Mouse (Mus musculus) gastrocnemius, adult 2 months (tissue): ENCODE results near the gene Taf8. TPM values are rescaled to one million over a fixed set of nuclear protein-coding genes. Genes with fewer than 3 reads are reported as not detected.

Experiments
- DNase-seq: peaks from one replicate; pipeline ENCODE4 v3.0.0; 2022
- H3K27ac ChIP-seq: fragments of 200-600 bp; 2 replicates; pipeline ENCODE4 v1.8.1; 2022; ENCODE audit warnings: mild to moderate bottlenecking
- H3K4me3 ChIP-seq: fragments of 200-600 bp; 2 replicates; pipeline ENCODE4 v1.8.1; 2022; ENCODE audit warnings: mild to moderate bottlenecking, moderate library complexity
- CTCF ChIP-seq: fragments of 200-600 bp; IDR thresholded peaks from 2 replicates; pipeline ENCODE4 v1.8.1; 2022; ENCODE audit warnings: antibody characterized with exemption, mild to moderate bottlenecking, moderate library complexity
- intact Hi-C: fragments of 180-260 bp; cut with DNase I; formaldehyde crosslinking; loops from one replicate; pipeline ENCODE4 v1.15.1; 2025
- total RNA-seq, 2 experiments: library from RNA; stranded (reverse); gene quantifications; 2 replicates each; pipeline ENCODE4 v1.2.3; 2021

The Taf8 gene
- total RNA-seq, 2 experiments from 2014 or later = 13.0 to 14.1 TPM

DNA sequence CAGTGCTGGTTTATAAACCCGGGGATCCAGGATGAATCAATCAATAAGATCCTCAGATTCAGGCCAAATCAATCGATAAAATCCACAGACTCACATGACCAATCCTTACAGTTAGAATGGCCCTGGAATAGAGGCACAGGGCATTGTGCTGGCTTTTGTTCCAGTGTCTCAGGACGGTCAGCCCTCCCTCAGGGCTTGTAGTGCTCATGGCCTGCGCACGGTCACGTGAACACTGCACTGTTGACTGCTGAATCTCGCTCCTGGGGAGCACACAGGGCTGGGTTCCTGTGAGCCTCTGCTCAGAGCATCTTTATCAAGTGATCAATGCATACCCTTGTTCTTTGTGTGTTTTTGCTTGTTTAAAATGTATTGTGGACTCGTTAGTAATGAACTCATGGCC lies 26.8 kb upstream of the Taf8 start:
- intact Hi-C loops = no loop called here
- DNase-seq = no peak
- H3K27ac ChIP-seq = 0 out of 2 replicates have a peak overlapping the region, but pooled peaks have one; percentile 48
- no peak overlapping the region for H3K4me3 ChIP-seq
- TF ChIP-seq CTCF = no peak

DNA sequence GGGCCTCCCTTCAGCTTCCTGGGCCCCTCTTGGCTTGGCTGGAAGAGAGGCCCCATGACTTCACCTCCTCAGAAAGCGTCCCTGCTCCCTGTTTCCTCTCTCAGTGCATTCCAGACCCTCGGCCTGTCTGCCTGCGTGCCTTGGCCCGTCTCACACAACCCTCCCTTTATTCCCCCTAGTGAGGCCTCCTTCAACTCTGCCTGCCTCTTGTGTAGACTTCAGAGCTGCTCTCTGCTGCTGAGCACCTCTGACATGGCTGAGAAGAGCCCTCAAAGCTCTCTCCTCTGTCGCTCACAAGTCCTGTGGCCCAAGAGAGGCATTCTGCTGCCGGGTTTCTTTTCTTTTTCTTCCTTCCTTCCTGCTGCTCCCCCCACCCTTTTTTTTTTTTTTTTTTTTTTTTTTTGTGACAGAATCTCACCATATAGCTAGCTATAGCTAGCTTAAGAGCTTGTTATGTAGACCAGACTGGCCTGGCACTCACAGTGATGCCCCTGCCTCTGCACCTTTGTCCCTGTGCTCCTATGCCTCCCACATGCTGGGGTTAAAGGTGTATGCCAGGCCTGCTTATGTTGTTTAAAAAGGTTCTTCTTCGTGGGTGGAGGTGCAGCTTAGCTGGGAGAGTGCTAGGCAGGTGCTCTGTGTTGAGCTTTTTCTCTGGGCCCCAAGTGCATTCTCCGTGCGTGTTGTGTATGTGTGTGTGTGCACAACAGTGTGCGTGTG lies 25.6 kb upstream of the Taf8 start:
- no peak for TF ChIP-seq CTCF
- DNase-seq = no peak
- Histone ChIP-seq H3K4me3 (no peak overlapping the region), H3K27ac (peak overlapping the region; percentile 51)
- intact Hi-C loops = no loop called here

DNA sequence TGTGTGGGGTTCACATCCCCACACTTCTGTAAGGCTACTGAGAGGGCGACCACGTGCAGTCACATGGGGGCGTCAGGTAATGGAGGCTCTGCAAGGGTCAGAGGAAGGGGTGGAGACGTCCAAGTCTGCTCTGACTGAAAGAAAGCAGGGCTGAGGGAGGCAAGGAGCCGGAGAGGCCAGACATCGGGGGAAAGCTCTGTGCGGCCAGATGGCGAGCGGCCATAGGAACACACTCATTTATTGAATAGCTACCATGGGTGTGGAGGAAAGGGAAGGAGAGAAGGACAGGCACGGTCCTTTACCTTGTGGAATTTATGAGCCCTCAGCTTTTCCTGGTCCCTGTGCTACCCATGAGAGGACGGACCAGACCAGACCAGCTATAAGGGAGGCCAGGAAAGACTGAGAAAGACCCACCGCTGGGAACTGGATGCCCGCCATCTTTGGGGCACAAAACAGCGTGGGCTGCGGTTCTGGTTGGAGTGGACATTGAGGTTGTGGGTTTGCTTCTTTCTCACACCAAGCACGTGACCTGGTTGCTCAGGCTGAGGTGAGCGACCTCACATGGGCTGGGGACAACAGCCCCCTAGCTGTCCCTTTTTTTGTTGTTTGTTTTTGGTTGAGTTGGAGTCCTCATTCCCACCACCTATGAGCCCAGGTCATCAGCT lies 24.9 kb upstream of the Taf8 start:
- peak; percentile 56 for DNase-seq
- intact Hi-C loops = no loop called here
- no peak for TF ChIP-seq CTCF
- H3K27ac ChIP-seq = peak overlapping the region; percentile 51
- no peak overlapping the region for H3K4me3 ChIP-seq

DNA sequence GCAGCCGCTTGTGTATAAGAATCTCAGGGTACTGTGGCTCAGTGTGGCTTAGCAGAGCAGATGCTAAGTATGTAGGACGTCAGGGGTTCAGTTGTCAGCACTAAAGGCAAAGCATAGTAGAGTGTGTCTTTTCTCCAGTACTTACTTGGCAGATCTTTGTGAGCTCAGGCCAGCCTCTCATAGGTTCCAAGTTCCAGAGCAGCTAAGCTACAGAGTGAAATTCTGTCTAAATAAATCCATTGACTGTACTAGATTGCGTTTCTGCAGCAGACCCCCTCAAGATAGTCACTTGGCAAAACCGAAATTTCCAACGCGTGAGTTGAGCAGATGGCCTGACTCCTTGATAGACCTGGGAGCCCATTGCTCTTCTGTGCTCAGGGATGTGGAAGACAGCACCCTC lies 22.9 kb upstream of the Taf8 start:
- intact Hi-C loops = no loop called here
- Histone ChIP-seq H3K27ac (peak overlapping the region; percentile 53), H3K4me3 (no peak overlapping the region)
- TF ChIP-seq CTCF = no peak
- DNase-seq = no peak

DNA sequence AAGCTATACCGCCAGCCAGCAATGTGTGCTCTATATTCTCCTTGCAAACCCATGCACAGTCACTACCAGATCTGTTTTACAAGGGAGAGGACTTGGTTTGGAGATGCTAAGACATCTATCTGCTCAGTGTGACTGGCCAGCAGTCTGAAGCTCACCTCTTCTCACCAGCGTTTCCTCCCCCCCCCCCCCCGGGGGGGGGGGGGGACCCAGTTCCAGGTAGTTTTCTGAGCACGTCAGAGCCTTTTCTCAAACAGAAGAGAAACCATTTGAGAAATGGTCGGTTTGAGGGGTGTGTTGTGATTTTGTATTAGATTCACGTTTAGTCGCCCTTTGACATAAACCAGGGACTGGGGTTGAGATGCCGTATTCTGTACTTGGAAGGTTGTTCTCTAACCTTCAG lies 22.0 kb upstream of the Taf8 start:
- no peak for DNase-seq
- Histone ChIP-seq H3K27ac (no peak overlapping the region), H3K4me3 (no peak overlapping the region)
- TF ChIP-seq CTCF = no peak
- intact Hi-C loops = no loop called here

DNA sequence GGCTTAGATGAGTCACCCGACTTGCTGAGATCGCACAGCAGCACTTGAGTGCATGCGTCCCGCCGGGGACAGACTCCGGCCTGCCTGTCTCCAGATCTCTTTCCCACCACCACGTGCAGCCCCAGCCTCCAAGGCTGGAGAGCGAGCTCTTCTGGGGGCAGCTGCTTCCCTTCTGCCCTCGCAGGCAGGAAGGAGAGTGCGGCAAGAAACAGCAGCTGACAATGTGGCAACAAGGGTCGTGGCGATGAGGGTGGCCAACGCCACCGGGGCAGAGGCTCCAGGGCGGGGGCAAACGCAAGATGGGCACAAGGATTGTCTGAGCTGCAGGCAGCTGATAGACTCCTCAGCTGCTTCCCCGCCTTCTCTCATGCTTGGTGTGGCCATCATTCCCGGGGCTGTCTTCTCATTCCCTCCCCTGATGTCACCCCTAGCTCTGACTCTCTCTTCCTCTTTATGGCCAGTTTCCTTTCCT lies 21.2 kb upstream of the Taf8 start:
- intact Hi-C loops = no loop called here
- no peak for TF ChIP-seq CTCF
- peak overlapping the region; percentile 75 for H3K27ac ChIP-seq
- peak overlapping the region; percentile 50 for H3K4me3 ChIP-seq
- no peak for DNase-seq

DNA sequence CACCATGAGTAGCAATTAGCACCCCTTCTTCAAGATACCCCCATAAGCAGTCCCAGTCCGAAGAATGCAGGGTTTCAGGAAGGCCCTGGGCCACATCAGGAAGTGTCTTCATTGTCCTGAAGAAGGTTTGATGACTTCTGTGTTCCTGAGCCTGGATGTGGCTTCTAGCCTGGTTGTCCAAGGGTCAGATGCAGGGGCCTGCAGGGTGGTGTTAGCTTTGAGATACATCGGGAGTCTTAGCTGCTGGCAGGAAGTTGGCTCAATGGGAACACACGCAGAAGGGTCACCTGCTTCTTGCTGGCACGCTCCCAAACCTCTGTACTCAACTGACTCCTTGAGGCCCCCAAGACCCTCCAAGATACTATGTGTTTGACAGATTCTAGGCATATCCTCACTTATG lies 20.4 kb upstream of the Taf8 start:
- intact Hi-C loops = no loop called here
- no peak for DNase-seq
- no peak for TF ChIP-seq CTCF
- Histone ChIP-seq H3K4me3 (peak overlapping the region; percentile 50), H3K27ac (peak overlapping the region; percentile 75)

DNA sequence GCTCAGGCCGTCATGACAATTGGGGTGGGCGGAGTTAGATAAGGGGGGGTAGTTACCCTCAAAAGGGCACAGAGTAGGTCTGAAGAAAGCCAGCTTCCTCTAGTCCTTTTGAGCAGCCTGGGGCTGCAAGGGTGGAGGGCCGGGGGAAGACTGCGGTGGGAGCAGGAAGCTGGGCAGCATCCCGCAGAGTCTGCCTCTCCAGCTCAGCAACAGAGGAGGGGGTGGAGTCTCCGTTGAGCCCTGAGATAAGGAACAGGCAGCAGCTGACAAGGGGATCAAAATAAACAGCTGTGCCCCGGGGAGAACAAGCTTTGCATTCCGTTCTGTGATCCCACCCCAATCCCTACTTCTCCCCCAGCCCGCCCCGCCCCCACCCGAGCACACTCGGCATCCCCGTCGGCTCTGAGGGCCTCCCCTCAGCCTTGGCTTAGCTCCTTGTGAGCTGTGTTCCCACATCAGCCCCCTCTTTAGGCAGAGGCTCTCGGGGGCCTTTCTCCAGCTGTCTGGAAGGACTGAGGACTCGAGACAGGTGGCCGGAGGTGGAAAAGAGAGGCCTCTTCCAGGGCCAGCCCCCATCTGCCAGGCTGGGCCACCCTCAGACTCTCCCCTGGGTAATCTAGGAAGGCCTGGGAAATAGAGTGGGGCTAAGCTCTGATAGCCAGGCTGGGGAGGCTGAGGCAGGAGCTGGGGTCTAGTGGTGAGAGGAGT lies 19.6 kb upstream of the Taf8 start:
- Histone ChIP-seq H3K4me3 (peak overlapping the region; percentile 54), H3K27ac (peak overlapping the region; percentile 75)
- intact Hi-C loops = no loop called here
- DNase-seq = peak; percentile 46
- TF ChIP-seq CTCF = no peak

DNA sequence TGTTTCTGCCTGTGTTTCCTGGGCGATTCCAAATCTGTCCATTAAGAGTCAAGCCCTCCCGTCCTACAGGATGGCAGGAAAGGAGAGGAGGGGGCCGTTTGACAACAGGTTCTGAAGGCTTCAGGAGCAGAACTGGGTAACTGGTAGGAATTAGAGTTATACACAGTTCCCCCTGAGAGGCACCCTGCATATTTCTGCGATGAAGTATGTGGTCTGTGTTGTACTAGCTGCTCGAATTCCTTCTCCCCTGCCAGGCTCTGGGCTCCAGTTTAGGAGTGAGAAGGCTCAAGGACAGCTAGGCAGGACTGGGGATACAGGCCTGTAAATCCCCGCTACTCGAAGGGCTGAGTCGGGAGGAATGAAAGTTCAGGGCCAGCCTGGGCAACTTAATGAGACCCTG lies 16.1 kb upstream of the Taf8 start:
- no peak for TF ChIP-seq CTCF
- H3K4me3 ChIP-seq = no peak overlapping the region
- peak overlapping the region; percentile 76 for H3K27ac ChIP-seq
- intact Hi-C loops = no loop called here
- DNase-seq = peak; percentile 60

DNA sequence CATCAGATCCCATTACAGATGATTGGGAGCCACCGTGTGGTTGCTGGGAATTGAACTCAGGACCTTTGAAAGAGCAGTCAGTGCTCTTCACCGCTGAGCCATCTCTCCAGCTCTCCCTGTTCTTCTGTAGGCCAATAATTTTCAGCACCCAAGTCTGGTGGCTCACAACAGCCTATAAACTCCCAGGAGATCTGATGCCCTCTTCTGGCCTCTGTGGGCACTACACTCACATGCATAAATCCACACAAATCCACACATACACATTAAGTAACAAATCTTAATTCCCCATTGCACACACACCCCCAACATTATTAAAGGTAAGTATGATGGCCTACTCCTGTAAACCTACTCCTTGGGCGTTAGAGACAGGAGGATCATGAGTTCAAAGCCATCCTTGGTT lies 14.1 kb upstream of the Taf8 start:
- Histone ChIP-seq H3K27ac (no peak overlapping the region), H3K4me3 (no peak overlapping the region)
- peak; percentile 22 for TF ChIP-seq CTCF
- DNase-seq = no peak
- intact Hi-C loops = no loop called here

DNA sequence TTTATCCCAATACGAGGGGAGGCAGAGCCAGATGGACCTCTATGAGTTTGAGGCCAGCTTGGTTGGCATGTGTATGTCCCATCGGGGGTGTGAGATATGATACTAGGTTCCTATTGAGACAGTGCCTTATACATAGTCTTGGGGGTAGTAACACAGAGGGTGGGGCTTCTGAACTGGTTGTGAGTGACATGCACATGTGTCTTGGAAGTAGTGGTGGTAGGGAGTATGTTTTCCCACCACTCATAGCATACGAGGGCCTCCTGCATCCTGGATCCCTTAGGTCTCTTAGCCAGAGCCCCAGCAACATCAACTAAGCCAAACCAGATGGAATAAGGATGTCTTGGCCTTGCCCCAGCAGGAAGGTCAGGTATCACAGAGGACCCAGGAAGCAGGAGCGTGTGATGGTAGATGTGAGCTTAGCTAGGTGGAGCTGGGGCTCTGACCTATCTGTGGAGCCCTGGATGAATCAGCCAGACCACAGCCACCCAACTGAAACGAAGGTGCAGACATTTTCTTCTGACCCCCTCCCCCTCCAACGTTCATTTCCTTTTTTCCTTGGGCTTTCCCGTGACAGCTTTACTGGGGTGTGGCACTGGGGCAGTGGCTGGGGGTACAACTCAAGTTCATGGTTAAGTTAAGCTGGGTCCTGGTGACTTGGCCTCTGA lies 13.2 kb upstream of the Taf8 start:
- DNase-seq = no peak
- no peak for TF ChIP-seq CTCF
- intact Hi-C loops = no loop called here
- Histone ChIP-seq H3K27ac (no peak overlapping the region), H3K4me3 (no peak overlapping the region)

DNA sequence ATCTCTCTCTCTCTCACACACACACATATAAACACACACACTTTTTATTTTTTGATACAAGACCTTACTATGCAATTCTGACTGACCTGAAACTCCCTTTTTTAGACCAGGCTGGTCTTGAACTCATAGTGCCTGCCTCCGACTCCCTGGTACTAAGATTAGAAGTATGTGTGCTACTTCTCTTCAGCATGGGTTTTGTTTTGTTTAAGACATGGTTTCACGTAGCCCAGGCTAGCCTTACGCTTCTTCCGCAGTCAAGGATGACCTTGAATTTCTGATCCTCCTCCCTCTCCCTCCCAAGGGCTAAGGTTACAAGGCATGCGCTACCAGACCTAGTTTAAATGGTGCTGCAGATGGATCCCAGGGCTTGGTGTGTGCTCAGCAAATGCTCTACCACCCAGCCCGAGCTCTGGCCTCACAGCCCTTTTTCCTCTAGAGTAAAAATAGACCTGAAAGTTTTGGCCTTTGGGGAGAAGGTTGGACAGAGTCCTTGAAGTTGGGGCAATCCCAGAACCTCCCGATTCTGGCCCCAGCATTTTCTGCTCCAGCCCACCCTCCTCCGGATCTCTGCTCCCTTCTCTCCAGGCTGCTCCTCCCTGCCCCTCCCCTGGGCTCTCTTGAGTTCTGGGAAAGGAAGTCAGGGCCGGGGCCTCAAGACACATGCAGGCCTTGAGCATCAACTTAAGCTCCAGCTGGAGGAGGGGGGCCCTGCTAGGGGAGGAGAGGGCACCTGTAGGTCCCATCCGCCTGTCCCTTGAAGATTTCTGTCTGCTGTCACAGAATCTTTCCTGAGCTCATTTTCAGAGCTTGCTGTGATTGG lies 11.1 kb upstream of the Taf8 start:
- intact Hi-C loops = loop anchor here (5.0 kb wide), 1 partner anchor 99 kb away; the partner anchor contains the start of genes Bysl, Gm20517 and Med20
- TF ChIP-seq CTCF = no peak
- DNase-seq = peak; percentile 48
- peak overlapping the region; percentile 76 for H3K27ac ChIP-seq
- no peak overlapping the region for H3K4me3 ChIP-seq
